Mouse (Mus musculus) cerebellum, postnatal 10 days (tissue): ENCODE data around the gene Olfr958.

Experiments
- DNase-seq, 2 experiments: peaks; one replicate each; pipeline ENCODE4 v3.0.0; 2021; ENCODE audit warnings: mixed read lengths in 2 of 2

Gene Olfr958

GRCm38 (mm10) chr9:39553946-39554345 is at the start of gene Olfr958:
TSS of gene Olfr958 (minus strand) at chr9:39554054.
- peak; percentile 66 to 68 for DNase-seq

GRCm38 (mm10) chr9:39603333-39603845 is 49.5 kb upstream of the Olfr958 start:
- DNase-seq, result peak; percentile 3 to 8

GRCm38 (mm10) chr9:39602536-39603332 is 48.9 kb upstream of the Olfr958 start:
- peak; percentile 19 to 37 for DNase-seq

GRCm38 (mm10) chr9:39577050-39577449 is 23.2 kb upstream of the Olfr958 start:
- no peak for DNase-seq

GRCm38 (mm10) chr9:39575469-39575868 is 21.6 kb upstream of the Olfr958 start, which contains the start of gene Olfr959:
TSS of gene Olfr959 (minus strand) at chr9:39575569.
- DNase-seq, result no peak

GRCm38 (mm10) chr9:39558349-39558647 is 4.4 kb upstream of the Olfr958 start:
- no peak for DNase-seq

GRCm38 (mm10) chr9:39557529-39558348 is 3.9 kb upstream of the Olfr958 start:
- peak in 1 of 2 experiments; percentile 7 for DNase-seq

- peak in 1 of 2 experiments; percentile 16 for DNase-seq
Measured at GRCm38 (mm10) chr9:39550806-39551205, 3.0 kb downstream of the Olfr958 start.

- no peak for DNase-seq
Measured at GRCm38 (mm10) chr9:39523616-39524285, 30.1 kb downstream of the Olfr958 start.

GRCm38 (mm10) chr9:39518595-39518994 is 35.3 kb downstream of the Olfr958 start:
- DNase-seq, result no peak

- no peak for DNase-seq
Measured at GRCm38 (mm10) chr9:39515531-39515930, 38.3 kb downstream of the Olfr958 start, which contains the start of gene Olfr957. TSS of gene Olfr957 (minus strand) at chr9:39515809.

- DNase-seq, result no peak
Measured at GRCm38 (mm10) chr9:39509412-39509811, 44.4 kb downstream of the Olfr958 start.

- peak; percentile 85 to 89 for DNase-seq
Measured at GRCm38 (mm10) chr9:39508998-39509397, 44.9 kb downstream of the Olfr958 start.
